Mouse (Mus musculus) cerebellum, postnatal 4 days (tissue): ENCODE measurements around the gene Svop.

Source experiments
- DNase-seq, 2 experiments: peaks; one replicate each; pipeline ENCODE4 v3.0.0; 2022; ENCODE audit warnings: low spot score in 2 of 2, mixed read lengths in 1 of 2

Gene Svop

DNA sequence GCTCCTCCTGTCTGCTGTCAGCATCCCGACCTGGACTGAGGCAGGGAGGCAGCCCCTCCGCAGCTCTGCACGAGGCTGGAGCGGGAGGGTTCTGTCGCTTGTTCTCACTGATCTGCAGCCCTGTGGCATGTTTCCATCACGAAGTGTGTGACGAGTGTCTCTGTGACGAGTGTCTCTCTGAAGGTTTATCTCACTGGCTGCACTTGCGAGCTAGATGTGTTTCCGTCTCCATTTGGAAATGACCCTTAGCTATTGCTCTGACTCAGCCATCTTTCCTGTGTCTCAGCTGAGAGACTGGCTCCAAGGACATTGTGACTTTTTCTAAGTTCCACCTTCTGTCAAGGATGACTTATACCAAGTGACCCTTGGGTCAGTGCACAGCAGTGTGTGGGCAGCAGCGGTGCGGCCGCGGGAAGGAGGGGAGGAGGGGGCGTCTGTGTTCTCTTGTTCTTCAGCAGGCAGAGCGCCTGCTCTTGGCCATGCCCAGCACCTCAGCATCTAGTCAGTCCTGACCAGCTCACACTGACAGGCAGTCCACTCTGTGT, 15.1 kb upstream of the Svop start:
- no peak for DNase-seq

DNA sequence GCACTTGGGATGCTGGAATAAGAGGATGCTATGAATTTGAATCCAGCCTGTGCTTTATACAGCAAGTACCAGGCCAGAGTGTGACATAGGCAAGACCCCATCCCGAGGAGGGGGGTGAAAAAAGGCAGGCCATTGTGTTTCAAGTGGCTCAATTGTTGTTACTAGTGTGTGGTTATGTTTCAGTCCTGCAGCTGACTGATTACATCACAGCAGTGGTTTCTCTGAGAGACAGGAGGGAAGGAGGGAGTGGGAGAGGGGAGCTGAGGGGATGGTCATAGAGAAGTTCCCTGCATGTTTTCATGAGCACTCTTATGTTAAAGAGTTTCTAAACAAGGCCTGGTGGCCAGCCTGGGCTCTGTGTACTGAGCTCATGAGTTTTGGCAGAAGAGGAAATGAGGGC, 11.4 kb upstream of the Svop start:
- no peak for DNase-seq

DNA sequence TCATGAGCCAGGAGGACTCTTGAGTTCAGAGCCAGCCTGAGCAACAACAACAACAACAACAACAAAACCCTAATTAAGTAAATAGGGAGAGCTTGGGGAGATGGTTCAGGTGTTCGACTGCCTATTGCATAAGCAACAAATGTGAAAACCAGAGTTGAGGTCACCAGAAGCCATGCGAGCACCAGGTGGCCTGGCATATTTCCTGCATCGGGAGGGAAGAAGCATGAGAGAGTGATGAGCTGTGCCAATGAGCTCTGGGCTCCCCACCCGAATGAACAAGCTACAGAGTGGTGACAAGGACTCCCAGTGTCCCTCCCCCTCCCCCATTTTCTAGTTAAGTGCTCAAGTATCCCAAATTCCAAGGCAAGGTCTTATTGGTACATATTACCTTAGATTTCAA, 10.5 kb upstream of the Svop start:
- DNase-seq = no peak

DNA sequence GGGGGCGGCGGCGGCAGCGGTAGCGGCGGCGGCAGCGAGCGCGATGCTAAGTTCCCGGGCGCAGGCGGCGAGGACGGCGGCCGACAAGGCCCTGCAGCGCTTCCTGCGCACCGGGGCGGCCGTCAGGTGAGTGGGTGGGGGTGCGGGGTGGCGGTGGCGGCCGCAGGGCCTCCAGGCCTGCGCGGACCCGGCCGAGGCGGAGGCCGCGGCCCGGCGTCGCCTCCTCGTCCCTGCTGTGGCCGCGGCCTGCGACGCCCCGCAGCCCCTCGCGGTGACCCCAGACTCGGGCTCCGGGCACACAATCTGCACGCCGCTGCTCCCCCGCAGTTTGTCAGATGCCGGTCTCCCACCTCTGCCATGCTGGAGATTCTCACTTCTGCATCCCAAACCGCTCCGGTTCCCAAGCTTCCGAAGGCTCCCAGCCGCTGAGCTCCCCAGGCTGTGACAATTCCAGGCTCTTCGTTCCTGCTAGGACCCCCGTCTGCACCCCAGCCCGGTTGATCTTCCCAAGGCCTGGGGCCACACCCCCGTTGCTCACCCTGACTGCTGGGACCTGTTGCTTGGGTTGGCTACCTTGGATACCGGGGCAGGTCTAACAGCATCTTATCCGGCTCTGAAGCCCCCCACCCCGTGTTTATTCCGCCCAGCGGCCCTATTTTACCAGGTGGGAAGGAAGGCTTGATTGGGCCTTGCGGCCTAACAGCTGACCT, 9.2 kb upstream of the Svop start:
- no peak for DNase-seq

DNA sequence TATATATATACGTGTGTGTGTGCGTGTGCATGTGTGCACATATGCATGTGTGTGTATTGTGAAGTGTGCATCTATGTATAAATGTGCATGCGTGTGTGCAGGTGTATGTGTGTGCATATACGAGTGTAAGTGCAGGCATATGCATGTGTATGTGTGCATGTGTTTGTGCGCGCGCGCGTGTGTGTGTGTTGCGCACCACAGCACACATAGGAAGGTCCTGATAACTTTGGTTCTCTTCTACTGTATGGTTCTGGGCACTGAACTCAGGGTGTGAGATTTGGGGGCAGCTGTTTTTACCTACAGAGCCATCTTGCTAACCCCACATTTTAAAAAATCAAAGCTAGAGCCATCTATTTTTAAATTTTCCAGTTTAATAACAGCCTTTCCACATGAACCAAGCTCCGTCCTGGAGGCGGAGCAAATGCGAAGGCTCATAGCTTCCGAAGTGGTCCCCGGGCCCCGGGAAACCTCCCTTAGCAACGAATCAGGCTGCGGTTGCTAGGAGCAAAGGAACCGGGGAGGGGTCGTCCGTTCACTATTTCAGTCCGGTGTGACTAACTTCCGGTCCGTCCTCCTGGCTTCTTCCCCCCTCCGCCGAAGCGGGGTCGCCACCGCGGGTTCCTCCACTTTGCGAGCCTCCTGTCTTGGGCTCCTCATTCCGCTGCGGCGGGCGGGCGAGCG, 8.5 kb upstream of the Svop start:
- peak; percentile 97 to 98 for DNase-seq

DNA sequence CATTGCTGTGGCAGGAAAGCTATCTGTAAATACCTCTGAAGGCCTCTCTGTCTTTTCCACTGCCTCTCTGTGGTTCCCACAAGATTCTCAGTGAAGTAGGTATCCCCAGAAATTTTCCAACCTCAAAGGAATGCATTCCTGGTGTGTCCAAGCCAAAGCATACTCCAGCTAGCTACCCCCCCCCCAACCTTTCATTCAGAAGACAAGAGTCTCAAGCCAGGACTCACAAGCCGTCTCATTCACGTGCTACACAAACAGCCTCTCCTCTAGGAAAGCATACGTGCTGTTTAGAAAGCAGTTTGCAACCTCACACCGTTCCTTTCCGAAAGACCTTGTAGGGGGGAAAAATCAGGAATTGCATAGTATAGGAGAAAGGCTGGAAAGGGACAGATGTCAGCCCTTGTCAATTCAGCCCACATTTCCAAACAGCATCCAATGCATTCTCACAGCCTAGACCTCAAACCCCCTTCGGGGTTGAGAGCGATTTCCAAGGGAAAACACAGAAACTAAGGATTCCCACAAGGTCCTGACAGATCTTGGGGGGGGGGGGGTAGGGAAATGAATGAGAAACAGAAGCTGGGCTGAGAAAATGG, 853 bp downstream of the Svop start:
- no peak for DNase-seq

DNA sequence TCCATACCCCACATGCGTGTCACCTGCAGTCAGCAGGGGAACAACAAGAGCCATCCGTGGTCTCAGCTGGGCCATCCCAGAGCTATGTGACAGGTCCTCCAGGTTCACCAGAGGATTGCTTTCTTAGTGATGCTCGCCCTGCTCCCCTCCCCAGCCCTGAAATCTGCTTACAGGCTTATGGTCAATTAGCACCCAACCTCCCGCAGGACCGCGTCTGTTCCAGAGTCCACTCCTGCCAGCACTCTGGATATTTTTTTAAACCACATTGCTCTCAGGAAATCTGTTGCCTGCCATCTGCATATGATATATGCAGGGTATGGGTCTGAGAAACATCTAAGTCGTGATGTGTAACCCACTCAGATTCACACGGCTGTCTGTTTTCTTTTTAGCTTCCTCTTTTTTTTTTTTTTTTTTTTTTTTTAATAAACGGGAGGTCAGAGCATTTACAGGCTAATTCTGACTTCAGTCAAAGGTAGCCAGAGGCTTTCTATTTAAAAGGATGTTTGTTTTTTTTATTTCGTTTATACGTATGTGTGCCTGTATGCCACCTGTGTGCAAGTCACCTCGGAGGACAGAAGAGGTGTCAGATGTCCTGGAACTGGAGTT, 3.4 kb downstream of the Svop start:
- DNase-seq = no peak

DNA sequence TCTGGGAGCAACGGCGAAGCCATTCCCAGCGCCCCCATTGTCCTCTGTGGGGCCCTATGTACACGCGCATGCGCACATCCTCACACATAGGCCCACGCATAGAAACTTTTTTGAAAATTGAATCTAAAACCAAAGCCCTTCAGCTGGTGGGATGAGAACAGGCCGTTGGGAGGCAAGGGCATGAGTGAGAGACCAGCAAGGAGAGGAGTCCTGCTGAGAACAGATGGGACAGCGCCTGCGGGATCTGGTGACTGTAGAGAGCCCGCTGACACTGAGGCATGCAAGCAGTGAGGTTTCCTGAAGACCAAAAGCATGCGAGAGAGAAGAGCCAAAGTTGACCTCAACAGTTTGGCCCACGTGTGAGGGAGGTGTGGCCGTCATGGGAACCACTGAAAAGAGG, 5.9 kb downstream of the Svop start:
- DNase-seq = no peak

DNA sequence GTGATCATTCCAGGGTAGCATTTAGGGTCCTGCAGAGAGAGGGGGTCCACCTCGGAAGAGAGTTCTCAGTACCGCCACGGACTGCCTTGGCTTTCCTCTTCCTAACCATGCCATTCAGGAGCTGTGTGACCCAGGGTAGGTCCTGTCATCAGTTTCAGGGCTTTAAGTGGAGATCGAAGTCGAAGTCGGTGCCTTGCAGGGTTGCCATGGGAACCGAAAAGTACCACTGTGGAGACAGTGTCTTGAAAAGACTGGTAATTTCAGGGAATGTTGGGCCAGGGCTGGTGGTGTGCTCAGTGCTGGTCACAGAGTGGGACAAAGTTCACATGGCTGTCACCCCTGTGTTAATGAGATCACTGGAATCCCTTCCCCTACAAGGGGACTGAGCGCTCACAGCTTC, 14.4 kb downstream of the Svop start:
- no peak for DNase-seq

DNA sequence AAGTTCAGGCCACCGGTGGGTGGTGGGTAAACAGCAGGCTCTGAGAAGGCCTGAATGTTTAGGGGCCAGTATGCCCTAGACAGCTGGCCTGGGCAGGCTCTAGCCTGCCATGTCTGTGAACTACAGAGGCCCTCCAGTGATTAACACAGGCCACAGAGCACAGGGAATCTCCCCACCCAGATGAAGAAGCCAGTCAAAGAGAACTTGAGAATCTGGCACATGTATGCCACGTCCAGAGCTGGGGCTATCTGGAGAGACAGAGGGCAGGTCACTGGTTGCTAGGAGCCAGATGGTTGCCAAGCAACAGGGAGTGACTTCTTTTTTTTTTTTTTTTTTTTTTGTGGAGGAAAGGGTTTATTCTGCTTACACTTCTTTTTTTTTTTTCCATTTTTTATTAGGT, 19.1 kb downstream of the Svop start:
- no peak for DNase-seq

DNA sequence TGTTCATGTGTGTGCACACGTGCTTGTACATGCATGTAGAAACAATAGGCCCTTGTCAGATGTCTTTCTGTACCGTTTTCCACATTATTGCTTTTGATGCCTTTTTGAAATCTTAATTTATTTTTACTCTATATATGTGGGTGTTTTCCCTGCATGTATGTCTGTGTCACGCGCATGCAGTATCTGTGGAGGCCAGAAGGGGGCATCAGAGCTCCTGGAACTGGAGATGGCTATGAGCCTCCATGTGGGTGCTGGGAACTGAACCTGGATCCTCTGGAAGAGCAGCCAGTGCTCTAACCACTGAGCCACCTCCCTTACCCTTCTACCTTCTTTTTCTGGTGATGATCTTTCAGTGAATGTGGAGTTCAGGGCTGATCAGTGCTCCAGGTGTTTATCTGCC, 20.5 kb downstream of the Svop start:
- DNase-seq = no peak

DNA sequence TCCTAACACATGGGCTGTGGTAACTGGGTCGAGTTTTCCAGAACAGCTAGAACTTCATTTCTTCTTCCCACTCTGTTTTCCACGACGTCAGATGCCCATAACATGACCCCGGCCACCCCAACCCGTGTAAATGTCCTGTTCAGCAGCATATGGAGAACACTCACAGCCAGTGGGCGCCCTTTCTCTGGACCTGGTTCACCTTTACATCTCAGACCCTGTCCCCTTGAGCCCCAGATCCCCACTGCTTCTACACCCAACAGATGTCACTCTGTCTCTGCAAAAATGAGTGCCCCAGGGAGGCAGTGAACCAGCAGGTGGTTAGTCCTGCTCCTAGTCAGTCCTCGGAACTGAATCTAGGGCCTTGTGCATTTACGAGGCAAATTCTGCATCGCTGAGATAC, 23.4 kb downstream of the Svop start:
- DNase-seq = no peak

DNA sequence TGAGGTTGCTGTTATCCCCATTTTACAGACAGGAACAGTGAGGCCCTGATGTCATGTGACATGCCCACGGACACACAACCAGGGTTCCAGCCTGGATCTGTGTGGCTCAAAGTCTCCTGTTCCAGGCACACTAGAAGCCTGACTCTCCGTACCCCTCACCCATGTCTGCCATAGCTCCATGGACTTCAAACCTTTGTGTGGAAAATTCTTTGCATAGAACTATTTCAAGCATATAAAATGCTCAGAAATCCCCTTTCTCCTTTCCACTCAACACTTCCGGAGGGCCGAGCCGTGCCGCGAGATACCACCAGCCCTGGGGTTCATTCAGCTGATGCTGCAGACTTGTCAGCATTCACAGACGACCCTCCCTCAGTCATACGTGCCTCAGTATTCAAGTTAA, 23.8 kb downstream of the Svop start:
- DNase-seq = no peak

DNA sequence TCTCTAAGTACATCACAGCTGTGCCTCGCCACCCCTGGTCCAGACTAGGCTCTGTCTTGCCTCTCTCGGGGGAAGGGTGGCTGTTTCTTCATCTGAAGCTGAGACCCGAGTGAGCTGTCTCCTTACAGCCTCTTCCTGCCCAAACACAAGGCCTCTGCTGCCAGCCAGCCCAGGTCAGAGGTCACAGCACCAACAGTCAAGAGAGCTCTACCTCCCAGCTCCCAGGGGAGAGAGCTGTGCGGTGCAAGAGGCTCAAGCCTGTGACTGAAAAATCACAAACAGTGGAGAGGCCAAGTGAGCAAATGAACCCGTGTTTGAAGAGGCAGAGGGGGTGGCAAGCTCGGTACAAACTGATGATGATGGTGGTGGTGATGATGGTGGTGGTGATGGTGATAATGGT, 24.8 kb downstream of the Svop start:
- no peak for DNase-seq

DNA sequence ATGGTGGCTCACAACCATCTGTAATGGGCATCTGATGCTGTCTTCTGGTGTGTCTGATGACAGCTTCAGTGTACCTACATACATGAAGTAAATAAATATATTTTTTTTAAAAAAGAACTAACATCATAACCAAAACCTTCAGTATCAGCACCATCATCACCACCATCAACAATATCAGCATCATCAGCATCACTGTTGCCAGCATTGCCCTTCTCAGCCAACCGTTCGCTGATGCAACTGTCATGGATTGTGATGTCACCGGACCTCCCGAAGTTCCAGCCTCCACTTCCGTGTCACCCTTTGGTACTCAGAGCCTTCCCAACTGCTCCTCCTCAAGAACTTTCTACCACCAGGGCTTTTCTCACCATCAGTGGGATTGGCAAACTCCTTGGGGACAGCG, 26.2 kb downstream of the Svop start, which contains the start of gene Usp30:
TSS of gene Usp30 (plus strand) at position 301 of the 400 bp plus-strand sequence.
- DNase-seq = no peak

DNA sequence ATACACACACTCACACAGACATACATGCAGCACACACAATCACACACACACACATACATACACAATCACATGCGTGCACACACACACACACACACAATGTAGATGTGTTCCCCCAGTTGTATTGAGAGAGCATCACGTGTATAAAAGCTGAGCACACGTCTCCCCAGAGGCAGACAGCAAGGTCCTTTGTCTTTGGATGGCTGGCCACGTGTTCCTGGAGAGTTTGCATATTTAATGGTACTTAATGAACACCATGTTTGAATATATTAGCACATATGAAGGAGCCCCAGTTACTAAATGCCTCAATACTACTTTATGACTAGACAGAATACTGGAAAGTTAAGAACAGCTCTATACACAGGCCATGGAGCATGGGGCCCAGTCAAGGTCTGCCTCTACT, 27.4 kb downstream of the Svop start:
- no peak for DNase-seq

DNA sequence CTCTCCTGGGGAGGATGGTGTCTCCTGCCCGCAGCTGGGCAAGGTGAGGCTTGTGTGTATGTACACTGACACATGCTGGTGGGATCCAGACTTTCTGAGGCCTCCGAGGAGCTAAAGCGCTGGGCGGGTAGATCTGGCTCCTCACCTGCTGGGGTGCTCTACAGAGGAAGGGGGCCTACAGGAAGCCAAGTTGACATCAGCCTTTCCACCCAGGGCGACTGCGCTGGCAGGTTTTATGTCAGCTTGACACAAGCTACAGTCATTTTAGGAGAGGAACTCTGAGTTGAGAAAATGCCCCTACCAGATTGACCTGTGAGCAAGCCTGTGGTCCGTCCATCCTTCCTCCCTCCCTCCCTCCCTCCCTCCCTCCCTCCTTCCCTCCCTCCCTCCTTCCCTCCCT, 29.7 kb downstream of the Svop start:
- no peak for DNase-seq

DNA sequence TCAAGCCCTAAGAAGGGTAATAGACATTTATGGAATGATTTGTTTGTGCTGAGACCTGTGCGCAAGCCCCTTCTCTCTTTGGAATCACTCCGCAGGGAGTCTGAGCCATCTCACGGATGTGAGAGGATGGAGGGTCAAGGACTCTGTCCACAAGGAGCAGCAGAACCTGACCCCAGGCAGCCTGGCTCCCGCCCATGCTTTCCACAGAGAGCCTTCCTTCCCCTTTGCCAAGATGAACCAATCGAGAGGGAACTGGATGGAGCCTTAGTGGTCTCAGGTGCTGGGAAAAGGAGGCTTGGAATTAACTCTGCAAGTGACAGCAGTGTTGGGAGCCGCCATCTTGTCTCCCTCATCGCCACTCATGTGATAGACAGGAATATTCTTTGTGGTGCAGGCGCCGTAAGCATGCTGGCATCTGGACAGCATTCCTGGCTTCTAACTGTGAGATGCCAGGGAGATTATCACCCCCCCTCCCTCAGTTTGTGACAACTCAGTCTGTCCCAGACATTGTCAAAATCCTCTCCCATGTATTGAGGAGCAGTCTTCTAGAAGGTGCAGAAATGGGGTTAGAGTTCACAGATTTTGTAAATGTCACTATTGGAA, 34.1 kb downstream of the Svop start:
- no peak for DNase-seq

DNA sequence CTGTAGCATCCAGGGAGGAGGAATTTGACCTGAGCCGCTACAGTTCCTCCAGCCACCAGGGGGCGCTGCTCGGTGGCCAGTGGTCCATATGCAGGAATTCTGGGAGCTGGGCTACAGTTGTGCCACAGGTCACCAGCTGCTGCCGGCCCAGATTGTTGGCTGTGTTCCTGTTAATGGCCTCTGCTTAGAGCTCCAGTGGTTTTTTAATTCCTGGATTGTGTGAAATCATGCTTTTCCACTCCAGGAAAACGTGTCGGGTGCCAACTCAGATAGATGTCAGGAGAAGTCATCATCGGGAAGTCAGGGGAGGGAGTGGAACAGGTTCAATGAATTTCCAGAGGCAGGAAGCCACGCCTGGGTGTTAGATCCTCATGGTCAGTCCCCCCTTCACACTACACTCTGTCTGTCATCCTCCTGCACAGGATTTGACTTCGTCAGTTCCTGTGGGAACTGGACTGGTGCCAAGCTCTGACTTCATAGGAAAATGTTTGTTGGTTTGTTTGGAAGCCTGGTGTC, 39.1 kb downstream of the Svop start:
- peak; percentile 55 to 66 for DNase-seq

DNA sequence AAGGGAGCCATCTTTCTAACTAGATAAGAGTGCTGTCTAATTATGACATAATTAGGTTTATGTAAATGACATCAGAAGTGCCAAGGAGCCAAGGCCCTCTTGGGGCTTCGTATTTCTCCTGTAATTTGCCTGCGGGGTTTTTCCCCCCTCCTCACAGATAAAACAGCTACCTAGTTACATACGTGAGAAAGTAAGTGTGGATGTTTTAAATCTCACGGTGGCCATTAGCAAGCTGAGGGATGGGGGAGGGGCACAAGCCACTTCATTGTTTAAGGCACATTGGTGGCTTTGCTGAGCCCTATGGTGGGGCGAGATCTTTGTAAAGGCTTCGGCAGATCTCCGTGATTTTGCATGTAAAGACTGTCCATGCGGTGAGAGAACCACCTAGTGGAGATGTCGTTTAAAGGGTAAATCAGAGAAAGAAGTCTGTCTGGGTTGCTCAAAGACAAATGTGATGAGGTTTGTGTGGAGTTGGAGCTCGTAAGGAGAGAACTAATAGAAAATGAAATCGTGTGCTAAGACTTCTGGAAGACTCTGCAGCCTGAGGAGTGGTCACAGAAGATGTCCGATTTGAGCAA, 42.5 kb downstream of the Svop start:
- DNase-seq = no peak

DNA sequence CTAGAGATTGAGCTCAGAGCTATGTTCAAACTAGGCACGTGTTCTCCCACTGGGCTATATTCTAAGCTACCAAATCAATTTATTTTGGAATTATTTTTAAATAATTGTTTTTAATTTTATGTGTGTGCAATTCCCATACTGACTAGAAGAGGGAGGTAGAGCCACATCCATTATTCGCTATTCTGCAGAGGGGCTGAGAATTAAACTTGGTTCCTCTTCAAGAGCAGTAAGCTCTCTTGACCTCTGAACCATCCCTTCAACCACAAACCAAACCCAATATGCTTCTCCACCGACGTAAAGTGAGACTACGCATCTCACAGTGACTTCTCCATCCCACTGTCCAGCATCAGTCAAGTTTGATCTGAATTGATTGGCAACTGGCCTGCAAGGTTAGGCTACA, 44.2 kb downstream of the Svop start:
- DNase-seq = no peak

DNA sequence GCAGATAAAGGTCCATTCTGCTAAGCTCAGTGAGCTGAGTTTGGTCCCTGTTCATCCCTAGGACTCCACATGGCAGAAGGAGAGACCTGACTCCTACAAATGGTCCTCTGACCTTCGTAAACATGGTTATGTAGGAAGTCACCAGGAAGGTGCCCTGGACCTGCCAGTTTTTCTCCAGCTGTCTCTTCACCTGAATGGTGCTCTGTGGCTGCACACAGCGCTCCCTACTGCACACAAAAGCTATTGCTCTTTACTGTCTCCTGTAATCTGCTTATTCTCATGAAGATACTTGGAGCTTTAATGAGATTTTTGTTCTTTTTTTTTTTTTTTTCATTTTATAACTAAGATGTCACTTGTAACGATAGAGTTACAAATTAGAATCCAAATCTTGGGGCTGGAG, 44.8 kb downstream of the Svop start:
- no peak for DNase-seq
